Mouse (Mus musculus) hematopoietic stem cell, adult 5-6 weeks (primary cell): Measurements from ENCODE around the gene Epsti1. TPM values are rescaled to one million over a fixed set of nuclear protein-coding genes. Genes with fewer than 3 reads are reported as not detected.

Experiments
- total RNA-seq: library from RNA; stranded (forward); fragments of 172-1452, 232-1000 nt; gene quantifications from 2 replicates; pipeline ENCODE4 v1.2.3, GENCODE M21; 2017

Epsti1 gene
- total RNA-seq, 1 experiment from 2014 or later: 184 TPM

Other genes with a start within 250 kb of the Epsti1 start
- gene Dnajc15, start 29.1 kb upstream of the Epsti1 start, total RNA-seq: 21.2 and 48.0 TPM in 2 replicates
- gene Fam216b, start 184.8 kb downstream of the Epsti1 start, total RNA-seq: not detected in 2 replicates